Mouse (Mus musculus) lung, embryonic 16.5 days (tissue): Measurements from ENCODE around the gene Ipo13. TPM values are rescaled to one million over a fixed set of nuclear protein-coding genes. Genes with fewer than 3 reads are reported as not detected.

Experiments used
- ATAC-seq: fragments of 200-750 bp; cut with Nextera tagmentation; 2 replicates; pipeline ENCODE4 v1.8.0; 2017; ENCODE audit warnings: low read depth, mild to moderate bottlenecking, moderate library complexity
- H3K27ac ChIP-seq: fragments of 300-500 bp; sonication (generic); 2 replicates; pipeline ENCODE4 v1.5.1; 2014; ENCODE audit warnings: mild to moderate bottlenecking, control low read depth, low read length
- H3K27me3 ChIP-seq: fragments of 300-500 bp; sonication (generic); 2 replicates; pipeline ENCODE4 v1.6.1; 2014; ENCODE audit warnings: low read depth, low read length, mixed read lengths; ENCODE audit not compliant: control insufficient read depth, insufficient read depth
- H3K36me3 ChIP-seq: fragments of 300-500 bp; sonication (generic); 2 replicates; pipeline ENCODE4 v1.6.1; 2014; ENCODE audit warnings: low read length; ENCODE audit not compliant: control insufficient read depth, insufficient read depth
- H3K4me1 ChIP-seq: fragments of 300-500 bp; sonication (generic); replicated peaks from 2 replicates; pipeline ENCODE4 v1.6.1; 2014; ENCODE audit warnings: low read length, mixed read lengths; ENCODE audit not compliant: control insufficient read depth, insufficient read depth
- H3K4me2 ChIP-seq: fragments of 300-500 bp; sonication (generic); 2 replicates; pipeline ENCODE4 v1.6.1; 2014; ENCODE audit warnings: low read depth, low read length, control low read depth
- H3K4me3 ChIP-seq: fragments of 300-500 bp; sonication (generic); 2 replicates; pipeline ENCODE4 v1.5.1; 2014; ENCODE audit warnings: mild to moderate bottlenecking, low read length, control low read depth
- H3K9ac ChIP-seq: fragments of 300-500 bp; sonication (generic); 2 replicates; pipeline ENCODE4 v1.6.1; 2014; ENCODE audit warnings: low read length, control low read depth
- H3K9me3 ChIP-seq: fragments of 300-500 bp; sonication (generic); 2 replicates; pipeline ENCODE4 v1.6.1; 2016; ENCODE audit warnings: low read length; ENCODE audit not compliant: control insufficient read depth
- WGBS: fragments of 180-500 bp; shearing (Covaris S2); extraction: QIAGEN DNeasy Blood & Tissue Kit; methylation state at CpG from one replicate; pipeline ENCODE4 v1.1.7; 2014; 5-methylcytosine and 5-hydroxymethylcytosine counted together
- polyA plus RNA-seq: library from polyadenylated mRNA; unstranded; fragments of >200 nt; fragmentation: Nextera tagmentation; extraction: Ambion mirVana; gene quantifications from 2 replicates; pipeline ENCODE4 v1.2.1, GENCODE M21; 2015

Ipo13 gene
- polyA plus RNA-seq, 1 experiment from 2014 or later: 41.5 TPM

DNA sequence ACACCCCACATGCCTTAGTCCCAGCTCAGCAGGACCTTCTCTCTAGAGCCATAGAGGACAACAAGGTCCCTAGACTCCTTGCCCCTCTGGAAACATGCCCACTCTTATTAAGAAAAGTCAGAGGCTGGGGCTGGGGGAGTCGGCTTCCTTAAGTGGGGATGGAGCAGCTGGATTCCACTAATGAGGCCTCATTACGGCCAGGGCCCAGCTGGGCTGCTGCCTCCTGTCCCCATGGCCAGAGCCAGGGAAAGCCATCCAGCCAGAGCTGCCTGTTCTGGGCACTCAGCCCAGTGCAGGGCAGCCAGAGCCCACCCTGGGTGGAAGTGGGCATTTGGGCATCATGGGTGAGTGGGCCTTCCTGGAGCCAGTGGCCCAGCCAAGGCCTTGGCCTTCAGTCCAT lies 67.8 kb downstream of the Ipo13 start:
- ATAC-seq: peak; percentile 73
- H3K9me3 ChIP-seq: no peaks in the 10 kb centered on the region
- H3K27me3 ChIP-seq: no peaks in the 10 kb centered on the region
- peak overlapping the region; percentile 30; the same call in 1 of the 2 replicates for H3K27ac ChIP-seq
- 48% methylated on average over 2 of the region's 2 CpGs for WGBS
- peaks cover 5% of the 10 kb centered on the region; the same call in 1 of the 2 replicates for H3K4me1 ChIP-seq
- H3K4me3 ChIP-seq: no peak overlapping the region
- H3K9ac ChIP-seq: peak overlapping the region; percentile 11; the same call in 1 of the 2 replicates
- H3K4me2 ChIP-seq: no peak overlapping the region
- no peaks in the 10 kb centered on the region for H3K36me3 ChIP-seq

DNA sequence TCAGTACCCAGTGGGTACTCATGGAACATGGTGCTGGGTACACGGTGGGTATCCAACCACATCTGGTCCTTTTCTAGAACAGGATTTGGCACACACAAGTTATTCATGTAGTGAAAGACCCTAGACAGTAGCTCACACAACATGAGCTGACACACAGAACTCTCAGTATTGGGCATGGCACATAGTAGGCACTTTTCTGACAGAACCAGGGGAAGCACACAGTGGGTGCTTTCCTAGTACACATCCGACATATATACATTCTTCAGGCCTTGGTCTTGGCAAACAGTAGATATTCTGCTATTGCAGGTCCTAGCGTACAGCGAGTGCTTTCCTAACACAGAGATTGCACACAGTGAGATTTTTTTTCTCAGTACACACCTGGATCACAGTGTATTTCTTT lies 68.5 kb downstream of the Ipo13 start:
- no peak overlapping the region for H3K27ac ChIP-seq
- H3K27me3 ChIP-seq: no peaks in the 10 kb centered on the region
- H3K9ac ChIP-seq: no peak overlapping the region
- no peaks in the 10 kb centered on the region for H3K36me3 ChIP-seq
- no peak overlapping the region for H3K4me2 ChIP-seq
- peaks cover 5% of the 10 kb centered on the region; the same call in 1 of the 2 replicates for H3K4me1 ChIP-seq
- no peaks in the 10 kb centered on the region for H3K9me3 ChIP-seq
- WGBS: 94% methylated on average over 4 of the region's 4 CpGs
- ATAC-seq: no peak
- H3K4me3 ChIP-seq: no peak overlapping the region

DNA sequence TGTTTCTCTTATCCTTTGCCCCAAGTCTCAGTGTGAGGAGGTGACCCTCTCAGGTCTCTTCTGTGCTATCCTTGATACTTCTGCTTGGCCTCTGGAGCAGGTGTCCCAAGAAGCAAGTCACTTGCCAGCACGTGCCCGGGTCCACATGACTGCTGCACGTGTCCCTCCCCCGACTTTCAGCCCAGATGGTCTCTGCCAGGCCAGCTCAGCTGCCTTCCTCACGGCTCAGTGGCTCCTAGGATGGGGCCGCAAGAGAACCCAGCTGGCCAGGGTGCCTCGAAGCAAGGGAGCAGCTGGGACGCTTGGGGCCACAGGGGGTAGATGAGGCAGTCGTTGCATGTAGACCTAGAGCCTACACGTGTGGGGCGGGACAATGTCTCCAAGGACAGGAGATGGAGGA lies 69.5 kb downstream of the Ipo13 start:
- H3K4me3 ChIP-seq: no peak overlapping the region
- H3K27me3 ChIP-seq: no peaks in the 10 kb centered on the region
- H3K9ac ChIP-seq: no peak overlapping the region
- H3K4me1 ChIP-seq: peaks cover 5% of the 10 kb centered on the region; the same call in 1 of the 2 replicates
- no peak for ATAC-seq
- no peak overlapping the region for H3K4me2 ChIP-seq
- H3K36me3 ChIP-seq: no peaks in the 10 kb centered on the region
- H3K27ac ChIP-seq: no peak overlapping the region
- 80% methylated on average over 11 of the region's 11 CpGs for WGBS
- H3K9me3 ChIP-seq: no peaks in the 10 kb centered on the region

Other genes with a start within 250 kb of the Ipo13 start
- 56.1 and 57.3 TPM in 2 replicates for gene Dmap1, start 232.7 kb downstream of the Ipo13 start, polyA plus RNA-seq
- gene Gm12845, start 190.6 kb downstream of the Ipo13 start, polyA plus RNA-seq: not detected in 2 replicates
- gene Klf17, start 149.4 kb downstream of the Ipo13 start, polyA plus RNA-seq: not detected in 2 replicates
- 9.1 and 9.2 TPM in 2 replicates for gene Slc6a9, start 80.5 kb downstream of the Ipo13 start, polyA plus RNA-seq
- 2.0 and 3.0 TPM in 2 replicates for gene Ccdc24, start 42.4 kb downstream of the Ipo13 start, polyA plus RNA-seq
- gene B4galt2, start 31.5 kb downstream of the Ipo13 start, polyA plus RNA-seq: 10.6 and 12.0 TPM in 2 replicates
- 180 and 204 TPM in 2 replicates for gene Atp6v0b, start 27.7 kb downstream of the Ipo13 start, polyA plus RNA-seq
- 16.2 and 17.9 TPM in 2 replicates for gene Dph2, start 23.0 kb downstream of the Ipo13 start, polyA plus RNA-seq
- gene Artn, start 14.8 kb upstream of the Ipo13 start, polyA plus RNA-seq: 3.2 and 3.7 TPM in 2 replicates
- 6.7 TPM in 2 replicates for gene St3gal3, start 219.9 kb upstream of the Ipo13 start, polyA plus RNA-seq